Mouse (Mus musculus) erythroblast, embryonic 14.5 days (primary cell): ENCODE results near the gene Rbfox1. TPM values are rescaled to one million over a fixed set of nuclear protein-coding genes. Genes with fewer than 3 reads are reported as not detected.

Experiments
- H3K27me3 ChIP-seq: 2 replicates; pipeline ENCODE4 v1.6.1; 2012; ENCODE audit warnings: inconsistent platforms; ENCODE audit not compliant: control insufficient read depth
- H3K36me3 ChIP-seq: 2 replicates; pipeline ENCODE4 v1.6.1; 2012; ENCODE audit warnings: mild to moderate bottlenecking, inconsistent platforms; ENCODE audit not compliant: control insufficient read depth
- H3K4me1 ChIP-seq: 2 replicates; pipeline ENCODE4 v1.6.1; 2012; ENCODE audit warnings: inconsistent platforms; ENCODE audit not compliant: control insufficient read depth
- H3K4me3 ChIP-seq: replicated peaks from 2 replicates; pipeline ENCODE3; 2012; ENCODE audit warnings: moderate library complexity, mild to moderate bottlenecking, inconsistent platforms
- H3K9me3 ChIP-seq: 2 replicates; pipeline ENCODE4 v1.6.1; 2012; ENCODE audit warnings: low read length, inconsistent platforms, mixed read lengths; ENCODE audit not compliant: control insufficient read depth
- GATA1 ChIP-seq: IDR thresholded peaks from 2 replicates; pipeline ENCODE4 v1.6.1; 2012; ENCODE audit warnings: low read length, inconsistent platforms, mixed read lengths
- TAL1 ChIP-seq: IDR thresholded peaks from 3 replicates; pipeline ENCODE4 v1.6.1; 2012; ENCODE audit warnings: low read length, inconsistent platforms, mixed read lengths
- polyA plus RNA-seq: library from polyadenylated mRNA; stranded (reverse); fragments of >175 nt; gene quantifications from 2 replicates; pipeline ENCODE4 v1.2.3, GENCODE M21; 2012

The Rbfox1 gene
- polyA plus RNA-seq, 1 experiment, result not detected

DNA sequence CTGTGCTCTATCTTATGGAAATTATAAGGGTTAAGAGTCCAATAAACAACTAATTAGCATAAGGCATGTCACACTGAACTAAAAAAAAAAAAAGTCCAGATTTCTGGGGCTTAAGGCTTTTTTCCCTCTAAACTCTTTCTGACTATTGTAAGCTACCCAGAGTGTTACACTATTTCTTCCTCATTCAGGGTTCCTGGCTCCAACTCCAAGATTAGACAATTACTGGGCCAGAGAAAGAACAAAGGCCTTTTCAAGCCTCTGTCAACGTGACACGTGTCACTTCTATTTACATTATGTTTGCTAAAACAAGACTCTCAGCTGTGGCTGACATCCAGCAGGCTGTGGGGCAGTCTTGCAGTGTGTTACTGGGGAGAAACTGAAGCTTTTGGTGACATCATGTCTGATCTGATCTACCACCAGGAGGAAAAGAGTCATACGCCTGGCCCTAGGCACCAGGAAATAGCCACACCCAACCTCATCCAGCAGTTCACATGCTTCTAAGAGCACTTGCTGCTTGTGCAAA is 536.5 kb downstream of the Rbfox1 start:
- H3K36me3 ChIP-seq, result no peaks in the 10 kb centered on the region

DNA sequence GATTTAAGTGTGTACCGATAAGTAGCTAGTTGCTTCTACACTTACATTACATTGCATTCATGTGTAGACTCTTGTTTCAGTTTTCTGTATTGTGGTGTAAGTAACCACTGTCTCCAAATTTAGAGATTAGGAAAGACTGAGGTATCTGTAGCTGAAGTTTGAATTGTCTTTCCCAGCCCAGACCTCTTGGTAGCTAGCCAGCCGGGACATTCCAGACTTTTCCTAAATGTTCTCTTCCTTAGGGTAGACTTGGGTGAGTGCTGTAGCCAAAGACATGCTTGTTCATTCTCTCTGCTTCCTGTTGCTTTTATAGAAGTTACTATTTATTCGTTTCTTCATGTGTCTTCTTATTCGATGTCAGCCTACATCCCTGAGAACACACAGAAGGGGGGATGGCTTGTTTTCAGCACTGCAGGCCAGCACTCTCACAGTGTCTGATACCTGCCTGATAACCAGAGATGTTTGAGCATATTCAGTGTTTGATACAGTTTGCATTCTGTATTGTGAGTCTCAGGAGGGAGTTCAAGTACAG is 538.8 kb downstream of the Rbfox1 start:
- H3K4me1 ChIP-seq, result no peaks in the 10 kb centered on the region
- H3K36me3 ChIP-seq, result no peaks in the 10 kb centered on the region
- H3K4me3 ChIP-seq, result no peak overlapping the region
- H3K9me3 ChIP-seq, result no peaks in the 10 kb centered on the region
- no peaks in the 10 kb centered on the region for H3K27me3 ChIP-seq
- TF ChIP-seq GATA1 (no peak), TAL1 (no peak)

More for the DNA sequence above, 536.5 kb downstream of the Rbfox1 start:
- Histone ChIP-seq H3K27me3 (no peaks in the 10 kb centered on the region), H3K4me3 (no peak overlapping the region), H3K9me3 (no peaks in the 10 kb centered on the region), H3K4me1 (no peaks in the 10 kb centered on the region)
- TF ChIP-seq GATA1, result no peak
- no peak for TF ChIP-seq TAL1

DNA sequence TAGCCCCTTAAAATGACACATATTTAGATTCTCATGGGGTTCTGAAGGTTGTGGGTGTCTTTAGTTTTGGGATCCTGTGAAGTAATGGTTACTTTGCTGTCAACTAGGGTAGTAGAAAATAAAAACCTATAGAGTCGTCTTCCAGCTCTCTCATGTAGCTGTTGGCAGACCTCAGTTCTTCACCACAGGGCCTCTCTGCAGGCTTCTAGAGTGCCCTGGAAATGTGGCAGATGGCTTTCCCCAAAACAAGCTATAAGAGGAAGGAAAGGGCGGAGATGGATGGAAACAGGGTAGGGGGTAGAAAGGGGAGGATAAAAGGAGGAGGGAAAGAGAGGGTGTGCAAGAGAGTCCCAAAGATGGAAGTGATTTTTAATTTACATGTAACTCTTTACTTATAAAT is 539.6 kb downstream of the Rbfox1 start:
- Histone ChIP-seq H3K36me3 (no peaks in the 10 kb centered on the region), H3K9me3 (no peaks in the 10 kb centered on the region), H3K27me3 (no peaks in the 10 kb centered on the region), H3K4me3 (no peak overlapping the region), H3K4me1 (no peaks in the 10 kb centered on the region)
- no peak for TF ChIP-seq GATA1
- TF ChIP-seq TAL1, result no peak

DNA sequence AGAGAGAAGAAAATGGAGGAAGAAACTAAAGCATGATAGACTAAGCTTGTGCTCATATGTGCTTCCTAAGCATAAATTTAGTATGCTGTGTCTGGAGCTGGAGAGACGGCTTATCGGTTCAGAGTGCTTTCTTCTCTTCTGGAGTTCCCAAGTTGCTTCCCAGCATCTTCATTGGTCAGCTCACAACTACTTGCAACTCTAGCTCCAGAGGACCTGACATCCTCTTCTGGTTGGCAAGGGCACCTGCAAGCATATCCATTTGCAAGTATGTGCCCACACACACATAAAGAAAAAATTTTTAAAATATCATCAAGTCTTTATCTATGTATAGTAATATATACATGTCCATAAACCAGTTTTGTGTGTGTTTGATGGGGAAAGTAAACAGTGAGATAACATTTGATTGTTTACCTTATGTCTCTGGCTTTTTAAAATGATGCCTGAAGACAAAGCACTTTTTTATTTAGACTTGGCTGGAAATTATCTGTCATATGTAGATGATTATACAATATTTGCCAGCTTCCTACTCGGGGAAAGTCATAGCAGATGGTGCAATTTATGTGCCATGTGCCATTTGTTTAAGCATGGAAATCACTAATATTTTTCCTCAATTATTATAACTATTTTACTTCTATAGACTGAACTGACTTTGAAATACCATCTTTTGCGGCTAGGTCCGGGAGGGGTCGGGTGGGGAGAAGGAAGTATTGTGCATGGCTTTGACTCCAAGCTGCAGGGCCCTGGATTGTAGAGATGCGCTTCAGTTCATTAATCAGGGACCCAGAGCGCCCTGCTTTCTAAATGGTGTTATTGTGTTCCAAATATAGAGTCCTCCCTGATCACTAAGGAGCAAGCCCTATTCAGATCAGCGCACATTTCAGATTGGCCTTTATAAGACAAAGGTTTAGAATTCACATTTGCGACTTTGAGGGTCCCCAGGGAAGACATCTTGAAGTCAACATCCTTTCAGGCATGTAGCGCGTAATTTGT is 542.4 kb downstream of the Rbfox1 start:
- no peaks in the 10 kb centered on the region for H3K27me3 ChIP-seq
- no peaks in the 10 kb centered on the region for H3K36me3 ChIP-seq
- H3K4me1 ChIP-seq, result no peaks in the 10 kb centered on the region
- TF ChIP-seq TAL1 (no peak), GATA1 (no peak)
- H3K4me3 ChIP-seq, result no peak overlapping the region
- H3K9me3 ChIP-seq, result no peaks in the 10 kb centered on the region

DNA sequence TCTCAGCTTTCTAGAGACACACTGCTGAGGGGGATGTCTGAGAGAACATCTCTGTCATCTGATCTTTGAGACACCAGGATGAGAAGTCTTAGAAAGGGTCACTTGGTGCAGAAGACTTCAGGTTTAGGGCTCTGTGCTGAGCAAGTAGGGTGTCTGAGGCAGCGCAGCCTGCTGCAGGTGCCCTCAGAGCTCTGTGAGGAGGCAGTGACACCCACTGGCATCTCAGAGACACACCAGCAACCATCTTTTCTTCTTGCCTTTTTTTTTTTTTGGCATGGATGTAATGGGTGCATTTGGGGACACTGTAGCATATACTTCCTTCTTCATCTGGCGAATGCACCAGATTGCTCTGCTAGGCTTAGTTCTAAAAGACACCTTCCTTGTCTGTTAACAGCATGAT is 545.8 kb downstream of the Rbfox1 start:
- H3K4me3 ChIP-seq, result no peak overlapping the region
- no peaks in the 10 kb centered on the region for H3K36me3 ChIP-seq
- H3K9me3 ChIP-seq, result no peaks in the 10 kb centered on the region
- no peaks in the 10 kb centered on the region for H3K4me1 ChIP-seq
- no peaks in the 10 kb centered on the region for H3K27me3 ChIP-seq
- TF ChIP-seq TAL1 (no peak), GATA1 (no peak)

DNA sequence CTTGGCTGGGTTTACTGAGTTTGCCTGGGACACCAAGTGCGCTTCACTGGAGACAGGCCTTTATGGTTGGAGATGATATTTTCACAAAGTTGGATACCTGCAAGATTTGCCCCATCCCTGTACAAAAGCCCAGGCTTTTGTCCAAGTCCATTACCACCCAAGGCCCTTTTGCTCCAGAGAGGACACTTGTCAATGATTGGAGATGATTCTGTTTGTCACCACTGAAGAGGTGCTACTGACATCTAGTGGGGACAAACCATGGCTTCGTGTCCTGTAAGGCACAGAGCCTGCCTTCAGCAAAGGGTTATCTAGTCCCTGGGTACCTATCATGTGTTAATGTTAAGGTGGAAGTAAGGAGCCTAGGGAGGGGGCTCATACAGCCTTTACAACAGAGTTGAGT is 551.3 kb downstream of the Rbfox1 start:
- Histone ChIP-seq H3K36me3 (no peaks in the 10 kb centered on the region), H3K4me1 (no peaks in the 10 kb centered on the region), H3K9me3 (no peaks in the 10 kb centered on the region; the same call in 1 of the 2 replicates), H3K4me3 (no peak overlapping the region), H3K27me3 (no peaks in the 10 kb centered on the region)
- no peak for TF ChIP-seq TAL1
- TF ChIP-seq GATA1, result no peak

DNA sequence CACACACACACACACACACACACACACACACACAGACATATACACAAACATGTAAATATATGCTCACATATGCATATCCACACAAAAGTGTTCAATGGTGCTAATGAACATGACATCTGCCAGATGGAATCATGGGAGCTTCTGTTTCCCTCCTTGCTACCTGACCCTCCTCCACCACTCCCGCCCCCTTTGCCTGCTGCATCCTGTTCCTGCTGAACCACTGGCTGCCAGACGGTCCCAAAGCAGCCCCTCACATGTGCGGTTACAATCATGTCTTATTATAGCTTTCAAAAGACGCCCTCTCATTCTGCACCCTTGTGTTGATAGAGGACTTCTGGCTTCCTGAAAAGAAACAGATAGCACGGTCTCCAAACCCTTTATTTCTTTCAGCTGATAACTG is 563.1 kb downstream of the Rbfox1 start:
- Histone ChIP-seq H3K36me3 (no peaks in the 10 kb centered on the region), H3K4me1 (no peaks in the 10 kb centered on the region), H3K4me3 (no peak overlapping the region), H3K9me3 (no peaks in the 10 kb centered on the region), H3K27me3 (no peaks in the 10 kb centered on the region)
- TF ChIP-seq GATA1 (no peak), TAL1 (no peak)

DNA sequence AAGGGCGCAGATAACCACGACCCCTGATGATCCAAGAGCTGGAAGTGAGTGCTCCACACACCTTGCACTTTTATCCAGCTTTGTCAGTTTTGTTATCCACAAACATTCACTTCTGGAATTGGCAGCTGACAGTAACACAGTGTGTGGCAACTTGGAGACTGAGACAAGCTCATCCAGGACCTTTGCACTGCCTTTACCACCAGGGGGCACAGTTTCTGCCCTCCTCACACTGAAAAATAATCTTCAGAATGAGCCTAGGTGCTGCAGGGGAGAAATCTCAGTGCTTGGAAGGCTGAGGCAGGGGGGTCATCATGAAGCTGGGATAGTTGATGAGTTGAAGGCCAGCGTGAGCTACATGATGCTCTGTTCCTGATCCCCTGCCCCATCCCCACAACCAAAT is 570.2 kb downstream of the Rbfox1 start:
- TF ChIP-seq TAL1 (no peak), GATA1 (no peak)
- Histone ChIP-seq H3K4me1 (no peaks in the 10 kb centered on the region), H3K4me3 (no peak overlapping the region), H3K36me3 (no peaks in the 10 kb centered on the region), H3K9me3 (no peaks in the 10 kb centered on the region), H3K27me3 (no peaks in the 10 kb centered on the region)

DNA sequence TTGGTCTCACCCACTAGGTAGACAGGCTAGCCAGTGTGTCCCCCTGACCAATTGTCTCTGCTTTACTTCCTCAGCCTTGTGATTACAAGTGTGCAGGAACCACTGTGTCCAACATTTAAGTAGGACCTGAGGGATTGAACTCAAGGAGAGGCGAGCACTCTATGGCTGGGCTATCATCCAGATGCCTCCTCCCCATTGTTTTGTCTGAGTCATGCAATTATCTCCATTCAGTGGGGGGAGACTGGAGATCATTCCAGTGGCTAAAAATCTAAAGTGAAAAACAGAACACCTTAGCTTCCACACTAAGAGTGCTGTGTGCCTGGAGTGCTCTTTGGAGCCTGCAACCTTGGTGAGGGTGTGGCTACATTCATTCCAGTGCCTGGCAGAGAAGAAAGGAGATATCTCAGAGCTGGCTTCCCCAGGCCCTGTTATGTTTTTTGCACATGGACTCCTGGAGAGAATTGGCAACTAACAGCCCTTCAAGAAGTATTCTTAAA is 594.0 kb downstream of the Rbfox1 start:
- Histone ChIP-seq H3K9me3 (no peaks in the 10 kb centered on the region), H3K4me1 (no peaks in the 10 kb centered on the region), H3K27me3 (no peaks in the 10 kb centered on the region), H3K36me3 (no peaks in the 10 kb centered on the region), H3K4me3 (no peak overlapping the region)
- no peak for TF ChIP-seq GATA1
- no peak for TF ChIP-seq TAL1
